Mouse (Mus musculus): Measurements from ENCODE around the gene Caly. TPM values are rescaled to one million over a fixed set of nuclear protein-coding genes. Genes with fewer than 3 reads are reported as not detected.

The Caly gene
- polyA plus RNA-seq, 1 experiment, result 1.9 TPM

GRCm38 (mm10) chr7:140092924-140093528 is 10.7 kb upstream of the Caly start, which contains the start of gene Prap1:
Gene Prap1, plus strand, starts transcription at chr7:140093395.
- 39% methylated on average over 5 of the region's 5 CpGs for WGBS

GRCm38 (mm10) chr7:140090601-140091000 is 8.3 kb upstream of the Caly start:
- no peak for DNase-seq (ENCODE audit: low read depth, low spot score)
- WGBS, result 73% methylated on average over 10 of the region's 10 CpGs

More at GRCm38 (mm10) chr7:140092924-140093528, 10.7 kb upstream of the Caly start, which contains the start of gene Prap1:
- DNase-seq (ENCODE audit: low read depth, low spot score), result no peak

DNA sequence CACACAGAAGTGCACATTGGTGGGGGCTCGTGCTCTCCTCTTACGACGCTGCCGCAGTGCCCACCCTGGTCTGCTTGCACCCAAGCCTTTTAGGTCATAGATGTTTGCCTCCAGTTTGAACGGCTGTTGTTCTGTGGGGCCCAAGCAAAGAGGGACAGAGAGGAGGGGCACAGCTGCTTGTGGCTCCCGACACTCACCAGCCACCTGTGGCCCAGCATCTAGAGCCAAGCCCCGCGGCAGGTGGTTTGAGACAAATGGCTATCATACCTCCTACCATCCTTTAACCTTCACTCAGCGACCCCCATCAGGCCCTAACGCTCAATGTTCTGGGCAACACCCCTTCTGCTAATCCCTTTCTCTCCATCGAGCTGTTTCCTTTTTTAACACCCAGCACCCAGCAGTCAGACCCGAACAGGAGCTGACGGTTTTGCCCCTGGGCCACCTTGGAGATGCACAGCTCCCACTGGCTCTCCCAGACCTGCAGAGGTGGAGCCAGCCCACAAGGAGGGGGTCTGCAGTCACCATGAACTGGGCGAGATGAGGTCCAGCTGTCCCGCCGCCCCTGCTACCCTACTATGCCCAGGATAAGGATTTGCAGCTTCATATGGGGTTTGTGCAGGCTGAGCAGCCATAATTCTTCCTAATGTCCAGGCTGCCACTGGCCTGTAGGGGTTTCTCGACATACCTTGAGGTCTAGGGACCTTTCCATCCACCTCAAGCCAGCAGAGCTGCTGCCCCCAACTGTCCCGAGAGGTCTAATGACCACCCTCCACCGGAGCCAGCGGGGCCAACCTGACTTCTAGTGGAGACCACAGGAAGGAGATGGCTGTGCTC is 723 bp downstream of the Caly start:
- DNase-seq (ENCODE audit: low read depth, low spot score), result no peak
- WGBS, result 28% methylated on average over 20 of the region's 20 CpGs

DNA sequence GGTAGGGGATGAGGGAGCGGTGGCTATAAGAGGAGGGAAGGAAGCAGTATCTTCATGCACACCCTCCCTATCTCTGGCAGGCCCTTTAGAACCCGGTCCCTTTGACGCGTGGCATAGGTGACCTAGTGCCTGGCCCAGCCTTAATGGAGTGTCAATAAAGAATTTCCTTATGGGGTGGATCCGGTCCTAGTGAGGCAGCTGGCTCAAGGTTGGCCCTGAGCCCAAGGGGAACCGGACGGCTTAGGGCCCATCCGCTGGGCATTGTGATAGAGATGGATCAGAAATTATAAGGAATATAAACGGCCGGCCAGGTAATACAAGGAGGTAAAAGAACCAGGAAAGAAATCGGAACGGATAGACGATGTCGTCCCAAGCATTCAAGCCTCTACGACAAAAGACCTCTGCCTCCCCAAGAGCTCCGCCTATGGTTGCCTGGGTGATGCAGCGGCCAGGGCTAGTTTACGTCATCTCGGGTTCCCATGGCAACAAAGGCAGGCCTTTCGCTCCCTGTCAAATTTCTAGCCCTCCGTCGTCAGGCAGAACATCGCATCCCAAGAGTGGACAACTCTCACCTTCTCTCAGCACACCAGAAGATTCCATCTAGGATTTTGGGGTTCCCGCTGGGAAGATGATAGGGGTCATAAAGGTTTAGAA is 1.7 kb downstream of the Caly start:
- DNase-seq (ENCODE audit: low read depth, low spot score), result peak; percentile 37
- WGBS, result 2% methylated on average over 24 of the region's 24 CpGs

- WGBS, result 4% methylated on average over 5 of the region's 5 CpGs
- peak; percentile 63 for DNase-seq (ENCODE audit: low read depth, low spot score)
Observed at GRCm38 (mm10) chr7:140078711-140079110, 3.6 kb downstream of the Caly start.

- DNase-seq (ENCODE audit: low read depth, low spot score), result no peak
- 43% methylated on average over 6 of the region's 6 CpGs for WGBS
Observed at GRCm38 (mm10) chr7:140077698-140078097, 4.7 kb downstream of the Caly start.

DNA sequence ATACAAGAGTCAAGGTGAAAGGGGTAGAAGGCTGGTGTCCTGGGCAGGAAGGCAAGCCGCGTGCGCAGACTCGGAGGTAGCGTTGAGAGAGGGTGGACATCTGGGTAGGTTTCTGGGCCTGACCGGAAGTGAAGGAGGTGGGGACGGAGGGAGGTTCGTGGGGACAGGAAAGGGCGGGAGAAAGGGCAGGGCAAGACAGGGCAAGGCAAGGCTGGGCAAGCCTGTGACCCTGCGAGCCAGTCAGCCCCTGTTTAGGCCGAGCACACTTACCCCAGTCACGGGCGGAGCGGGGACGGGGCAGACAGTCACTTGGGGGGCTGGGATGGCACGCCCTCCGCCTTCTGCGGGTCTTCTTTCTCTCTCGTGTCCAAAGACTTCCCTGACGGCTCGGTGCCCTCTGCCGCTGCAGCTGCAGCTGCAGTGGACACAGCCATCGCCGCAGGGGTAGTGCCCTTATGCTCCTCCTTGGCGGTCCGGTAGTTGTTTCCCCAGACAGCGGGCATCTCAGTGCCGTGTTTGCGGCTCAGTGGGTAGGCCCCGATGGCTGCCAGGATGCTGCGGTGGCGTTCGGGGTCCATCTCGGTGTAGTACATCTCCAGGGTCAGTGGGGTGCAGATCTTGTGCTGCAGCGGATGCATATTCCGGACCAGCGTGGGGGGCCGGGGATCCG is 12.2 kb downstream of the Caly start:
- 36% methylated on average over 39 of the region's 39 CpGs for WGBS
- no peak for DNase-seq (ENCODE audit: low read depth, low spot score)

- 30% methylated on average over 6 of the region's 6 CpGs for WGBS
- no peak for DNase-seq (ENCODE audit: low read depth, low spot score)
Observed at GRCm38 (mm10) chr7:140067397-140067796, 15.0 kb downstream of the Caly start.

DNA sequence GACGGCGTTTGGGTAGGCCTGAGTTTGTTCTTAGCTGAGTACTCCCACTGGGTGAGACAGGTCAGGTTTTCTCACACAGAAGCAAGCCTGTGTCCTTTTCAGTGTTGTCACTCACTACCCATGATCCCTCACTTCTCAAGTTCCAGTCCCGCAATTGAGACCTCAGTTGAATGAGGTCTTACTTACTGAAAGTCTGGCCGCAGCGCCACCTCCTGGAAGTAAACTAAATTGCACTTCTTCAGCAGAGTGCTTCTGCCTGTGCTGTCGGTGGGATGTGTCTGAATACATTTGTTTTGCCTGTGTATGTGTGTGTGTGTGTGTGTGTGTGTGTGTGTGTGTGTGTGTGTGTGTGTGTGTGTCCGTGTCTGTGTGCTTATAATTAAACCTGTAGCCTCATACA is 19.3 kb downstream of the Caly start:
- no peak for DNase-seq (ENCODE audit: low read depth, low spot score)
- 21% methylated on average over 7 of the region's 7 CpGs for WGBS

DNA sequence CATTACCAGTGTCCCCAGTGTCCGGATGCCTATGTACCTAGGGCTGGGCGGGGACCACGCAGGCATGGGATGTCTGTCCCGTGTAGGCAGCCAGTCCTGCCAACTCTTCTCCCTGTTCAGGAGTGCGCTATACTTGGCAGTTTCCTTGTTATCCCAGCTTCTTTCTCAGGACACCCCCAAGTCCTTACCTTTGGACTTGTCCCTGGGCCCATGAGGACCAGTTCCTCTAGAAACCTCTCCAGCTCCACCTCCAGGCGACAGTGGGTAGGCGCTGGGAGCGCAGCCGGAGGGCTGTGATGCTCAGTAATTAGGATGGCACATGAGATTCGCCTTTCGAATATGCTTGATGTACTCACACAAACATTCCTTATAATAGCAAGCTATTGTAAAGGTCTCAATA is 20.0 kb downstream of the Caly start:
- WGBS, result 16% methylated on average over 11 of the region's 11 CpGs
- no peak for DNase-seq (ENCODE audit: low read depth, low spot score)

GRCm38 (mm10) chr7:140061832-140062130 is 20.6 kb downstream of the Caly start:
- whole genome bisulfite sequencing, result 5% methylated on average over 6 of the region's 6 CpGs
- DNase-seq (ENCODE audit: low read depth, low spot score), result no peak

DNA sequence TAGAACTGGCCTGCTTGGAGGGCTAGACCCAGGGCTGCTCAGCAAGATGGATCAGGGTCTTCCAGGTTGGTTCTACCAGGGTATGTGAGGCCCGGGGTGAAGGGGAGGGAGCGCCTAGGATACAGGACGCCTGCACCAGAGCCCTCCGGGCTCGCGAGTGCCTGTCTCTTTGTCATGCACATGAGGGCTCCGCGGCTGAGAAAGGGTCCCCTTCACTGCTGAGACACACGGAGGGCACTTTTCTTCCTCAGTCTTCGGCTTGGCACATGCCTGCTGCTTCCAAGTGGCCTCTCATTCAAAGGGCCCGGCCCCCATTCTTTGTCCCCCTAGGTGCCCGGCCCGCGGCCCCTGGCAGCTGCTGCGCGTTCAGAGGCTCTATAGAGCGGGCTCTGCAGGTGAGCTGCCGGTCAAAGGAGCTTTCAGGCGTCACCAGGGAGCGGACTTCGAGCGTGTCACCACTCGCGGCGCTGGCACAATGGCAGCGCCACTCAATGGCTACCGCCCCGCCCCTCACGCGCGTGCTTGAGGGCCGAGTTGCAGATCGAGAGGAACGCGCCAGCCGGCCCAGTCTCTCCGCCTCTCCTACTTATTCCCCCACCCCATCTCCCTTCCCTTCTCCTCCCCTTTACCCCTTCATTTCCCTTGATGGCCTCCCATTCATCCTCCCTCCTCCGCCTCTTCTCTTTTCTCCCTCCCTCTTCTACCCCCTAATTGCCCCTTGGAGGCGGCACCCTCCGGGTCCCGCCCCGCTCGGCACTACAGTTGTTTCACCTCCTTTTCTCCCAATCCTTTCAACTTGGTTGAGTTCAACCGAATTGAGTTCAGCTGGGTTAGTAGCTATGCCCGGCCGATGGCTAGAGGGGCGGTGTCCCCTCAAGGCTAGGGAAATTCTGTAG is 21.2 kb downstream of the Caly start:
- no peak for DNase-seq (ENCODE audit: low read depth, low spot score)
- 4% methylated on average over 47 of the region's 47 CpGs for WGBS

GRCm38 (mm10) chr7:140059601-140060000 is 22.7 kb downstream of the Caly start:
- WGBS, result 71% methylated on average over 4 of the region's 4 CpGs
- no peak for DNase-seq (ENCODE audit: low read depth, low spot score)

DNA sequence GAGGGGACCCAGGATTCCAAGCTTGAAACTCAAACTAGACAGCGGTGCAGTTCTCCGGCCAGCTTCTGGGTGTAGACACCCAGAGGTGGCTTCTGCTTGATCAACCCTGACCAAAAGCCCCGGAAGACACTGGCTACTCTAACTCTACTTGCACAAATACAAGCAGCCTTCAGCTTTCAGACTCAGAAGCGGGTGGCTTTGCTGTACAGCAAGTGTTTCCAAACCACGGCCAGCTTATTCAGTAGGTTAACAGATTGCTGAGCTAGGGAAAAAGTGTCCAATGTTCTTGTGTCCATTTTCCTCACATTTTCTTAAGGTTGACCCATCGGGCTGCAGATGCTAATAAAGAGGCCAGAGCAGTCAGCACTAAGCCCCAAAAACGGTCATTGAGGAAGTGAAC is 23.8 kb downstream of the Caly start:
- no peak for DNase-seq (ENCODE audit: low read depth, low spot score)
- WGBS, result 43% methylated on average over 7 of the region's 7 CpGs

DNA sequence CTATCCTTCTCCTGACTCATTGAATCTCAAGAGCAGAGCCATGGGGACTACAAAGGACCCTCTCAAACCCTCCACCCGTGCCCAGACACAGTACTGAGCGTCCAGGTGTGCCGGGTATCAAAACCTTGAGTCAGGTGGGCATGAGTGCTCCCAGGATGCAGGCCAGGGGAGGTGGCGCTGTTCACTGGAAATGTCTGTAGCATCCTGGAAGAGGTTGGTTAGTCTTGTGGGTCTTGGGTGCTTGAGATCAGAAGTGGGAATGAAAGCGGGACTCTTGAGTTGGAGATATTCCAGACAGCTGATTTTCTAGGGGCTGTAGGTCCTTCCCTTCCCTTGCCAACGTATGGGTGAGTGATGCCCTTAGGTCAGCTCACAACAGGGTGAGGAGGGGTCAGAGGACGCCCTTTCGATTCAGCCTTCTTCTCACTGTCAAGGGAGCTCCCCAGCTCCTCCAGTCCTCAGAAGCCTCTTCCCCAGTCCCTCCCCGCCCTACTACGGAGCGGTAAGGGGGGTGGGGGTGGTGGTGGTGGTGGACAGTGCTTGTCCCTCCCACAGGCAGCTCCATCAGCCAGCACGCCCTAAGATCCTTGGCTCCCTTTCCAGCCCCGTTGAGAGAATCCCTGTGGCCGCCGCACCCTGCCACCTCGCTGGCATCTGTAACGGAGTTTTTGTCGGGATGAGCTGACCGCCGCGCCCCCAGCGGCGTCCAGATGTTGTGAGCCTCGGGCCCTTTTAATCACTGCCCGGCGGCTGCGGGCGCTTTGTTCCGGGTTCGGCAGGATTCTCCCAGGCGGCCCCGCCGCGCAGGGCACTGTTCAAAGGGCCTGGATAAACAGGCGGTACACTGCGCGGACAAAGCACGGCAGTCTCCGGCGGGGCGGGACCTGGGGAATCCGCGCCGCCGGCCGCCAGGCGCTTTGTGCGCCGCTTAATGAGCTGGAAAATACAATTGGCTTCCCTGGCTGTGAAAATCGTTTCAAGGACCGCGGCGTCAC is 24.6 kb downstream of the Caly start:
- 6% methylated on average over 53 of the region's 53 CpGs for WGBS
- no peak for DNase-seq (ENCODE audit: low read depth, low spot score)

DNA sequence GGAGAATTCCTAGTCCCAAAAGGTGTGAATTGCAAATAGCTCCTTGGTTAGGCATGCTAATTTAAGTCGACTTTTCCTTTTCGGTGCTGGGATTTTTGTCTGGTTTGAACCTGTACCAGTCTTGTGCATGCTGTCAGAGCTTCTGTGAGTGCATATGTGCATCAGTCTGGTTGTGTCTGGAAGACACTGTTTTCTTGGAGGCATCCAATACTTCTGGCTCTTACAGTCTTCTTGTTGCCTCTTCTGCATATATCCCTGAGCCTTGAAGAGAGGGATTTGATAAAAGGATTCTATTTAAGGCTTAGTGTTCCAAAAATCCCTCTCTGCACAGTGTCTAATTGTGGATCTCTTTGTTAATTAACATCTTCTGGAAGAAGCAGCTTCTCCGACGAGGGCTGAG is 28.2 kb downstream of the Caly start:
- WGBS, result 80% methylated on average over 4 of the region's 4 CpGs

DNA sequence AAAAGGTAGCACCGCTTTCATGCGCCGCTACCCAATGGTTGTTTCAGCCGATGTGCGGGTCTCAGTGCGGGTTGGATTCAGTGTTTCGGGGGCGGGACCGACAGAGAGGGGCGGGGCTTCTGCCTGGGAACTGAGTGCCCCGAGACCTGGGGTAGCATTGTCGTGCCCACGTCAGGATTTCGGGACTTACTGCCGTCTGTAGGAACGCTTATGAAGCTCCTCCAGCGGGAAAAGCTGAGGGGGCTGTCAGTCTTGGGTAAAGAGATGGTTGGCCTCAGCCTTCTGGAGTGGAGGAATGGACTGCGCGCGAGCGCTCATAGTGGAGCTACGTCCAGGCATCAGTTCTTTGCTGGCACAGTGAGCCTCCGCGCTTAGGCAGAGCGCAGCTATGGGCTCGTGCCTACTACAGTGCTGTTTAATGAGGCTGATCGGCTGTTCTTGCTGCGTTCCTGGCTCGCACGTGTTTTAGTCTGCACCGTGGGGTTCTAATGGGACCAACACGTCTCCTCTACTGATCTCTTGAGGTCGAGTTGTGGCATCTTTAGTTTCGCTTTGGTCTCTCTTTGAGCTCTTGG is 33.1 kb downstream of the Caly start:
- DNase-seq (ENCODE audit: low read depth, low spot score), result no peak
- WGBS, result under 1% methylated on average over 34 of the region's 34 CpGs

More for the DNA sequence above, 28.2 kb downstream of the Caly start:
- DNase-seq (ENCODE audit: low read depth, low spot score), result no peak
